Mouse (Mus musculus): ENCODE data around the gene Pgbd1. TPM values are rescaled to one million over a fixed set of nuclear protein-coding genes. Genes with fewer than 3 reads are reported as not detected.

Gene Pgbd1
- polyA plus RNA-seq, 1 experiment from 2014 or later: 3.1 TPM

- WGBS: 0% methylated on average over 23 of the region's 23 CpGs
- peaks cover 17% of the 10 kb centered on the region for H3K36me3 ChIP-seq
- no peaks in the 10 kb centered on the region for H3K27me3 ChIP-seq (replicated peaks)
- H3K9me3 ChIP-seq (replicated peaks): no peaks in the 10 kb centered on the region
- peak within 1 kb of the TSS; percentile 85 for H3K27ac ChIP-seq (ENCODE audit: poor library complexity, severe bottlenecking)
- peak within 1 kb of the TSS; percentile 80 for H3K4me2 ChIP-seq
- peak within 1 kb of the TSS; percentile 80 for H3K9ac ChIP-seq
- peaks cover 15% of the 10 kb centered on the region for H3K4me1 ChIP-seq (replicated peaks)
- H3K4me3 ChIP-seq: peak within 1 kb of the TSS; percentile 75
- peak; percentile 89 for ATAC-seq (ENCODE audit: insufficient number of reproducible peaks, low FRiP score)
Measured at GRCm38 (mm10) chr13:21453449-21453848, 12.6 kb upstream of the Pgbd1 start, which contains the start of gene Zscan26. Gene Zscan26, minus strand, starts transcription at chr13:21453730.

DNA sequence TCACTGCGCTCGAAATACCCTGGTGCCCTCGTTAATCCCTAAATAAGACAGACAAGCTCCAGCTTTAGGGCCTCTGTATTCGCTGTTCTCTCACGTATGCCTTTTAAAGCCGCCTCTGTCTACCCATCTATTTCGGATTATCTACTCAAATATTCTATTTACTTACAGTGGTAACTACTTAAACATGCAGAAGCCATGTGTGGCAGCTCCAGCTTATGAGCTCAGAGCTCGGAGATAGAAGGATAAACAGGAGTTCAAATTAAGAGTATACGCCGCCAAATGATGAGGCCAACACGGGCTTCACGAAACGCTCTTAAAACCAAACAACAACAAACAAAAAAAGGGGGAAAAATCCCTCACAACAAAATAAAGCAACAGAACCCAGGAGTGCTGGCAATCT is 12.2 kb upstream of the Pgbd1 start:
- WGBS: 2% methylated on average over 13 of the region's 13 CpGs
- H3K4me1 ChIP-seq (replicated peaks): peaks cover 15% of the 10 kb centered on the region
- H3K9ac ChIP-seq: peak overlapping the region; percentile 80
- H3K27me3 ChIP-seq (replicated peaks): no peaks in the 10 kb centered on the region
- no peak for ATAC-seq (ENCODE audit: insufficient number of reproducible peaks, low FRiP score)
- H3K9me3 ChIP-seq (replicated peaks): no peaks in the 10 kb centered on the region
- H3K27ac ChIP-seq (ENCODE audit: poor library complexity, severe bottlenecking): peak overlapping the region; percentile 85
- H3K4me3 ChIP-seq: peak overlapping the region; percentile 75
- H3K36me3 ChIP-seq: peaks cover 20% of the 10 kb centered on the region
- H3K4me2 ChIP-seq: peak overlapping the region; percentile 80

- H3K4me1 ChIP-seq (replicated peaks): peaks cover 8% of the 10 kb centered on the region
- no peaks in the 10 kb centered on the region for H3K27me3 ChIP-seq (replicated peaks)
- no peak overlapping the region for H3K9ac ChIP-seq
- 79% methylated on average over 16 of the region's 16 CpGs for WGBS
- H3K4me2 ChIP-seq: no peak overlapping the region
- H3K36me3 ChIP-seq: peaks cover 66% of the 10 kb centered on the region
- no peak for ATAC-seq (ENCODE audit: insufficient number of reproducible peaks, low FRiP score)
- H3K27ac ChIP-seq (ENCODE audit: poor library complexity, severe bottlenecking): no peak overlapping the region
- H3K4me3 ChIP-seq: no peak overlapping the region
- H3K9me3 ChIP-seq (replicated peaks): no peaks in the 10 kb centered on the region
Measured at GRCm38 (mm10) chr13:21447856-21448614, 7.2 kb upstream of the Pgbd1 start.

DNA sequence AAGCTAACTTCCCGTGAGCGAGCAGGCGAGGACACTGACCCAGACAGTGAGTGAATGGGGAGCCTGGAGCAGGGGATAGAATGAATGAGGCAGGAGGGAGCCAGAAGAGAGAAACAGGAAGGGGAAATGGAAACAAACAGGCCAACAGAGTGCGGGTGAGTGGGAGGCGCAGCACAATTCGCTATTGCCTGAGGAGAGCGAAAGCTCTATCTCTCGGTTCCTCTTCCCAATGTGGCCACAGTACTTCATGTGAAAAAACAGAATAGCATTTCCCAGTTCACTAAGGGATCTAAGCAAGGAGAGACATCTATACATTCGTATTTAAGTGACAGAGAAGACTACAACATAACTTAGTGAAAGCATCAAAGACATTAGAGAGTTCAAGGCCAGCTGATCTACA is 5.9 kb upstream of the Pgbd1 start:
- ATAC-seq (ENCODE audit: insufficient number of reproducible peaks, low FRiP score): no peak
- no peaks in the 10 kb centered on the region for H3K27me3 ChIP-seq (replicated peaks)
- H3K4me1 ChIP-seq (replicated peaks): no peaks in the 10 kb centered on the region; the same call in 1 of the 2 replicates
- H3K36me3 ChIP-seq: peaks cover 71% of the 10 kb centered on the region
- 88% methylated on average over 9 of the region's 9 CpGs for WGBS
- no peaks in the 10 kb centered on the region for H3K9me3 ChIP-seq (replicated peaks)
- no peak overlapping the region for H3K9ac ChIP-seq
- H3K4me3 ChIP-seq: no peak overlapping the region
- no peak overlapping the region for H3K4me2 ChIP-seq
- no peak overlapping the region for H3K27ac ChIP-seq (ENCODE audit: poor library complexity, severe bottlenecking)

DNA sequence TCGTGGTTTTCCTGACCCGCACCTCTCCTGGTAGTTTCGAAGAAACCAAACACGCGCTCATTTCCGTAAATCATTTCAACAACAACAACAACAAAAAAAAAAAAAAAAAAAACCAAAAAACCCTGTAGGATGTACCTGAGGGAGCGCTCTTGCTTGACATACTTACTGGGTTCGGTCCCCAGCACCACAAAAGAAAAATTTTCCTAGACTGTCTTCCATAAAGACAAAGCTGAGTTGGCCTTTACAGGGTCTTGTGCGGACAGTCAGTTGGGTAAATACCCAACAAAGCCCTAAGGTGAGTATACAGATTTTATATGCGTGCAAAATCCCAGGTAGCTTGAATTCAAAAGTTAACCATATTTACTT is 332 bp upstream of the Pgbd1 start:
- peak overlapping the region; percentile 70 for H3K4me3 ChIP-seq
- H3K4me2 ChIP-seq: peak overlapping the region; percentile 90
- ATAC-seq (ENCODE audit: insufficient number of reproducible peaks, low FRiP score): no peak
- H3K9me3 ChIP-seq (replicated peaks): no peaks in the 10 kb centered on the region
- H3K27me3 ChIP-seq (replicated peaks): no peaks in the 10 kb centered on the region
- H3K4me1 ChIP-seq (replicated peaks): peaks cover 6% of the 10 kb centered on the region
- WGBS: 13% methylated on average over 10 of the region's 10 CpGs
- peaks cover 35% of the 10 kb centered on the region for H3K36me3 ChIP-seq
- H3K9ac ChIP-seq: peak overlapping the region; percentile 86; the same call in 1 of the 2 replicates
- H3K27ac ChIP-seq (ENCODE audit: poor library complexity, severe bottlenecking): peak overlapping the region; percentile 90; the same call in 1 of the 2 replicates

DNA sequence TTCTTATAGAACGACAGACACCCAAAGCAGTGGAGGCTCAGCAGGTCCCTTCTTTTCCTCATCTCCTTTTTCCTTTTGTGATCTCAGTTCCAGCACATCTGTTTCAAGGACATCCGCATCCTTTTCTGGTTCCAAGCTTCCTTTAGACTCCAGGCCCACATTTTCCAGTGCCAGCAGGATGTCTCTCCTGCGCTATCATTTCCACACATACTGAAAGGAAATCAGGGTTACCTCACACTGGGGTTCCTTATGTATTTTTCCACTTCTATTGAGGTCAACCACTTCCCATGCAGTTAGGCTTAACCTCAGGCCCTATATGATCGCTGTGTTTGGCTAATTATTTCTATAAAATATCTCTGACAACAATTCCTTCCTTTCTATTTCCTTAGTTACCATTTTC is 5.4 kb downstream of the Pgbd1 start:
- no peak overlapping the region for H3K9ac ChIP-seq
- no peak overlapping the region for H3K4me2 ChIP-seq
- H3K4me3 ChIP-seq: no peak overlapping the region
- 63% methylated on average over 4 of the region's 4 CpGs for WGBS
- no peaks in the 10 kb centered on the region for H3K27me3 ChIP-seq (replicated peaks)
- H3K4me1 ChIP-seq (replicated peaks): peaks cover 12% of the 10 kb centered on the region
- peak overlapping the region; percentile 60; the same call in 1 of the 2 replicates for H3K27ac ChIP-seq (ENCODE audit: poor library complexity, severe bottlenecking)
- H3K9me3 ChIP-seq (replicated peaks): no peaks in the 10 kb centered on the region
- no peaks in the 10 kb centered on the region for H3K36me3 ChIP-seq
- peak; percentile 33; the same call in 1 of the 2 replicates for ATAC-seq (ENCODE audit: insufficient number of reproducible peaks, low FRiP score)

- no peaks in the 10 kb centered on the region; the same call in 1 of the 2 replicates for H3K4me1 ChIP-seq (replicated peaks)
- no peak overlapping the region for H3K9ac ChIP-seq
- H3K27ac ChIP-seq (ENCODE audit: poor library complexity, severe bottlenecking): no peak overlapping the region
- H3K4me2 ChIP-seq: no peak overlapping the region
- no peaks in the 10 kb centered on the region for H3K9me3 ChIP-seq (replicated peaks)
- no peak overlapping the region for H3K4me3 ChIP-seq
- H3K36me3 ChIP-seq: no peaks in the 10 kb centered on the region
- 88% methylated on average over 1 of the region's 1 CpGs for WGBS
- no peak for ATAC-seq (ENCODE audit: insufficient number of reproducible peaks, low FRiP score)
- no peaks in the 10 kb centered on the region for H3K27me3 ChIP-seq (replicated peaks)
Measured at GRCm38 (mm10) chr13:21427631-21428030, 13.2 kb downstream of the Pgbd1 start.

DNA sequence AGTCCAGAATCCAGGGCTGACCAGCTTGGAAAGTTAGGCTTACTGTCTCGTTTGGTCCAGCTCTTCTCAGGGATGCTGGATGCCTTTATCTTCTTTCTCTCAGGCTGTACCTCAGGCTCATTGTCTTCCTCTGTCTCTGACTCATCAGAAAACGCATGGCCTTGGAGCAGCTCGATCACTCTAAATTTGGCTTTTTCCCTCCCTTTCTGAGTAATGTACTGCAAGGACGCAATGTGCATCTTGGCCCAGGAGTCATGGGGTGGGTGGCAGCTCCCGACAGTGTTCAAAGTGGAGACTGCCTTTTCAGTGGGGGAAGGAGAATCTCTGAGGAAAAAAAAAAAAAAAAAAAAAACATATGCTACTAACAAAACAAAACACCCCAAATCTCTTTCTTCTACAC is 17.6 kb downstream of the Pgbd1 start:
- Histone ChIP-seq H3K9me3 (replicated peaks) (no peaks in the 10 kb centered on the region), H3K4me1 (replicated peaks) (peaks cover 8% of the 10 kb centered on the region), H3K27me3 (replicated peaks) (no peaks in the 10 kb centered on the region), H3K4me2 (no peak overlapping the region), H3K9ac (no peak overlapping the region), H3K4me3 (no peak overlapping the region), H3K27ac (ENCODE audit: poor library complexity, severe bottlenecking) (no peak overlapping the region), H3K36me3 (no peaks in the 10 kb centered on the region)
- WGBS: 52% methylated on average over 5 of the region's 5 CpGs
- no peak for ATAC-seq (ENCODE audit: insufficient number of reproducible peaks, low FRiP score)

DNA sequence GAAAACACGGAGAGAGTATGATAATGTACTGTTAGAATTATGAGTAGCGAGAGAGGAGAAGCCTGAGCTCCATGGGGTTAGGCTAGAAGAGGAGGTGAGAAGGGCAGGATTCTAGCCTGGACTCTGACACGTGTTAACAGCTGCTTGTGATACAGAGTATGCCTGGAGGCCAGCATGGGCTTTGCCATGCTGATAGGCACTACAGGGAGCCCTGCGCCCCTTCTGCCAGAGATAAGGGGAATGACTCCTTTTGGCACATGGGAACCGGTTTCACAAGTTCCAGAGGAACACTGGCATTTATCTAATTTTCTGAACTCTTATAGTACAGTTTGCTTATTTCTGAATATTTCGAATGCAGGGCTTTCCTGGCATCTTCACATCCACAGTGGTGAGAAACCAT is 22.0 kb downstream of the Pgbd1 start:
- Histone ChIP-seq H3K27me3 (replicated peaks) (no peaks in the 10 kb centered on the region), H3K4me1 (replicated peaks) (peaks cover 25% of the 10 kb centered on the region), H3K36me3 (no peaks in the 10 kb centered on the region), H3K4me2 (0 out of 2 replicates have a peak overlapping the region, but pooled peaks have one; percentile 13), H3K4me3 (no peak overlapping the region), H3K9ac (no peak overlapping the region), H3K27ac (ENCODE audit: poor library complexity, severe bottlenecking) (no peak overlapping the region), H3K9me3 (replicated peaks) (no peaks in the 10 kb centered on the region)
- peak; percentile 67; the same call in 1 of the 2 replicates for ATAC-seq (ENCODE audit: insufficient number of reproducible peaks, low FRiP score)
- WGBS: 20% methylated on average over 6 of the region's 6 CpGs

DNA sequence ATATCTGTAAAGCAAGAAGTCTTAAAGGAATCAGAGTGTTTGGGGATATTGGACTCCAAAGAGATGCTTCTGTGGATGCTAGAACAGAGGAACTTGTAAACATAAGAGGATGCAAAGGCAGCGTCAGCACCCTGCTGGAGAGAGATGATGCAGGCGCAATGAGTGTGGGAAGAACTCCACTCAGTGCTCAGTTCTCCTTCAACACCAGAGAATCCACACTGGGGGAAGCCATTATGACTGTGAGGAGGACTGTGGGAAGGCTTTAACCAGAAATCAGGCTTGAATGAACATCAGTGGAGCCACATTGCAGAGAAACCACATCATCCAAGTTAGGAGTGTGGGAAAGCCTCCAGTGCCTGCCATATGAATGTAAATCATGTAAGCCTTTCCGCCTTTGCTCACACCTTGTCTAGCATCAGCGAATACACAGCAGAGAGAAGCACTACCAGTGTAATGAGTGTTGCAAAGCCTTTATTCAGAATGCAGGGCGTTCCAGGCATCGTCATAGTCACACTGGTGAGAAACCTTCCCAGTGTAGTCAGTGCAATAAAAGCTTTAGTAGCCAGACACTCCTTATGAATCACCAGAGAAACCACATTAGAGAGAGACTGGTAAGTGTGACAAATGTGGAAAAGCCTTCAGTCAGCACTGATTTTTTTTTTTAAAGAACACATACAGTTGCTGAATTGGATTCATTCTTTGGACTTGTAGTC is 23.4 kb downstream of the Pgbd1 start:
- 78% methylated on average over 6 of the region's 6 CpGs for WGBS
- no peak overlapping the region for H3K27ac ChIP-seq (ENCODE audit: poor library complexity, severe bottlenecking)
- ATAC-seq (ENCODE audit: insufficient number of reproducible peaks, low FRiP score): no peak
- no peaks in the 10 kb centered on the region for H3K36me3 ChIP-seq
- H3K9me3 ChIP-seq (replicated peaks): no peaks in the 10 kb centered on the region
- H3K4me1 ChIP-seq (replicated peaks): peaks cover 25% of the 10 kb centered on the region
- H3K4me3 ChIP-seq: no peak overlapping the region
- H3K9ac ChIP-seq: no peak overlapping the region
- no peaks in the 10 kb centered on the region for H3K27me3 ChIP-seq (replicated peaks)
- no peak overlapping the region for H3K4me2 ChIP-seq

GRCm38 (mm10) chr13:21415750-21416149 is 25.1 kb downstream of the Pgbd1 start:
- Histone ChIP-seq H3K27ac (ENCODE audit: poor library complexity, severe bottlenecking) (no peak overlapping the region), H3K4me2 (no peak overlapping the region), H3K9ac (no peak overlapping the region), H3K27me3 (replicated peaks) (no peaks in the 10 kb centered on the region), H3K4me1 (replicated peaks) (peaks cover 25% of the 10 kb centered on the region), H3K4me3 (no peak overlapping the region), H3K9me3 (replicated peaks) (no peaks in the 10 kb centered on the region), H3K36me3 (no peaks in the 10 kb centered on the region)
- ATAC-seq (ENCODE audit: insufficient number of reproducible peaks, low FRiP score): no peak
- WGBS: 87% methylated on average over 2 of the region's 2 CpGs

All from heart, embryonic 12.5 days (tissue).